Mouse (Mus musculus) kidney, embryonic 14.5 days (tissue): ENCODE measurements at regions not wholly inside any gene's neighbourhood (a gene's known extent, or its start where the extent isn't known, plus 50 kb on each side); places are given as distances from the start of the nearest gene placed in this dataset.

ENCODE experiments used
- ATAC-seq: fragments of 200-750 bp; cut with Nextera tagmentation; 2 replicates; pipeline ENCODE4 v1.8.0; 2017; ENCODE audit warnings: moderate number of reproducible peaks, mild to moderate bottlenecking, moderate TSS enrichment, moderate library complexity; ENCODE audit not compliant: low FRiP score, low TSS enrichment
- H3K27ac ChIP-seq: fragments of 300-500 bp; sonication (generic); 2 replicates; pipeline ENCODE4 v1.5.1; 2014; ENCODE audit warnings: low read depth, mild to moderate bottlenecking, low read length, moderate library complexity, mixed read lengths
- H3K27me3 ChIP-seq: fragments of 300-500 bp; sonication (generic); 2 replicates; pipeline ENCODE4 v1.6.1; 2014; ENCODE audit warnings: mild to moderate bottlenecking, low read length; ENCODE audit not compliant: control insufficient read depth, insufficient read depth
- H3K36me3 ChIP-seq: fragments of 300-500 bp; sonication (generic); 2 replicates; pipeline ENCODE4 v1.6.1; 2014; ENCODE audit warnings: low read length, mixed read lengths; ENCODE audit not compliant: control insufficient read depth, insufficient read depth
- H3K4me1 ChIP-seq: fragments of 300-500 bp; sonication (generic); 2 replicates; pipeline ENCODE4 v1.6.1; 2014; ENCODE audit warnings: low read length, mixed read lengths; ENCODE audit not compliant: control insufficient read depth, insufficient read depth
- H3K4me2 ChIP-seq: fragments of 300-500 bp; sonication (generic); replicated peaks from 2 replicates; pipeline ENCODE4 v1.6.1; 2014; ENCODE audit warnings: low read depth, mild to moderate bottlenecking, low read length
- H3K4me3 ChIP-seq: fragments of 300-500 bp; sonication (generic); 2 replicates; pipeline ENCODE4 v1.5.1; 2014; ENCODE audit warnings: mild to moderate bottlenecking, low read length
- H3K9ac ChIP-seq: fragments of 300-500 bp; sonication (generic); 2 replicates; pipeline ENCODE4 v1.6.1; 2014; ENCODE audit warnings: low read depth, mild to moderate bottlenecking, low read length, moderate library complexity
- H3K9me3 ChIP-seq: fragments of 300-500 bp; sonication (generic); 2 replicates; pipeline ENCODE4 v1.6.1; 2016; ENCODE audit warnings: low read length; ENCODE audit not compliant: control insufficient read depth
- WGBS: fragments of 180-500 bp; shearing (Covaris S2); extraction: QIAGEN DNeasy Blood & Tissue Kit; methylation state at CpG from one replicate; pipeline ENCODE4 v1.1.7; 2014; 5-methylcytosine and 5-hydroxymethylcytosine counted together

DNA sequence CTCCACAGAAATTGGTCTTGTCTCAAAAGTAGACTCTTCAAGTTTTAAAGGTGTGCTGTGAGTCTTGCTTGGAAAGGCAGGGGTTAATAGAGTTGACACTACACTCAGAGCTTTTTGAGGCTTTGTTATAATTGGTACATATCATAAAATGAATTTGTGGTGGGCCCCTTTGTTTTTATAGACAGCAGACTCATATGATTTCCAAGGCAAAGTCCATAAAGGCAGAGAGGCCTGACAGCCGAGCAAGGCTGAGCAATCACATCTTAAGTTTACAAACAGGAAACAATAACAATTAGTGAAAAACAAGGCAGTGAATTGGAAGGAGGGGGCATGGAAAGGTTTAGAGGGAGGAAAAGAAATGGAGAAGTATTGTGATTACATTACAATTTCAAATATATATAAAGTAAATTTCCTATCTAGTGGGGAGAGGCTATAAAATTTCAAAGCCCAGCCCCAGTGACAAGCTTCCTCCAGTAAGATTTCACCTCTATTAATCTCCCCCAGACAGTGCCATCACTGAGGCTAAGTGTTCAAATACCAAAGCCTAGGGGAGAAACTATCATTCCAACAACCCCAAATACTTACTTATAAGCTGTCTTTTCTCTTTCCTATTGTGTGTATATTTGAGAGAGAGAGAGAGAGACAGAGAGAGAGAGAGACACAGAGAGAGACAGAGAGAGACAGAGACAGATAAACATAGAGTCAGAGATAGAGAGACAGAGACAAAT, 91.3 kb downstream of the Rab11fip2 start:
- Histone ChIP-seq H3K4me1 (peaks cover 4% of the 10 kb centered on the region; the same call in 1 of the 2 replicates), H3K9ac (no peak overlapping the region), H3K27me3 (no peaks in the 10 kb centered on the region), H3K4me2 (no peak overlapping the region), H3K36me3 (no peaks in the 10 kb centered on the region), H3K9me3 (no peaks in the 10 kb centered on the region), H3K4me3 (no peak overlapping the region), H3K27ac (no peak overlapping the region)
- no peak for ATAC-seq
- 16% methylated on average over 1 of the region's 1 CpGs for WGBS
